Mouse (Mus musculus) limb, embryonic 10.5 days (tissue): ENCODE results near the gene Tigd3. TPM values are rescaled to one million over a fixed set of nuclear protein-coding genes. Genes with fewer than 3 reads are reported as not detected.

Source experiments
- DNase-seq: peaks from one replicate; pipeline ENCODE4 v3.0.0-alpha.2; 2017; ENCODE audit warnings: low spot score
- H3K27ac ChIP-seq: fragments of 300-500 bp; sonication (generic); 2 replicates; pipeline ENCODE4 v1.5.1; 2016; ENCODE audit warnings: mild to moderate bottlenecking
- H3K27me3 ChIP-seq: fragments of 300-500 bp; sonication (generic); 2 replicates; pipeline ENCODE4 v1.6.1; 2016; ENCODE audit warnings: low read depth, mild to moderate bottlenecking; ENCODE audit not compliant: poor library complexity, severe bottlenecking
- H3K36me3 ChIP-seq: fragments of 300-500 bp; sonication (generic); 2 replicates; pipeline ENCODE4 v1.6.1; 2016; ENCODE audit warnings: mild to moderate bottlenecking, moderate library complexity
- H3K4me1 ChIP-seq: fragments of 300-500 bp; sonication (generic); 2 replicates; pipeline ENCODE4 v1.6.1; 2016
- H3K4me3 ChIP-seq: fragments of 300-500 bp; sonication (generic); 2 replicates; pipeline ENCODE4 v1.5.1; 2016; ENCODE audit warnings: mild to moderate bottlenecking, moderate library complexity
- H3K9me3 ChIP-seq: fragments of 300-500 bp; sonication (generic); replicated peaks from 2 replicates; pipeline ENCODE4 v1.6.1; 2016; ENCODE audit warnings: mild to moderate bottlenecking
- WGBS: fragments of 180-500 bp; shearing (Covaris S2); methylation state at CpG from one replicate; pipeline ENCODE4 v1.1.7; 2016; 5-methylcytosine and 5-hydroxymethylcytosine counted together
- polyA plus RNA-seq: library from polyadenylated mRNA; unstranded; fragments of >200 nt; fragmentation: Nextera tagmentation; extraction: Ambion mirVana; gene quantifications from 2 replicates; pipeline ENCODE4 v1.2.1, GENCODE M21; 2016

Tigd3 gene
- polyA plus RNA-seq, 1 experiment from 2014 or later, result 5.9 TPM

DNA sequence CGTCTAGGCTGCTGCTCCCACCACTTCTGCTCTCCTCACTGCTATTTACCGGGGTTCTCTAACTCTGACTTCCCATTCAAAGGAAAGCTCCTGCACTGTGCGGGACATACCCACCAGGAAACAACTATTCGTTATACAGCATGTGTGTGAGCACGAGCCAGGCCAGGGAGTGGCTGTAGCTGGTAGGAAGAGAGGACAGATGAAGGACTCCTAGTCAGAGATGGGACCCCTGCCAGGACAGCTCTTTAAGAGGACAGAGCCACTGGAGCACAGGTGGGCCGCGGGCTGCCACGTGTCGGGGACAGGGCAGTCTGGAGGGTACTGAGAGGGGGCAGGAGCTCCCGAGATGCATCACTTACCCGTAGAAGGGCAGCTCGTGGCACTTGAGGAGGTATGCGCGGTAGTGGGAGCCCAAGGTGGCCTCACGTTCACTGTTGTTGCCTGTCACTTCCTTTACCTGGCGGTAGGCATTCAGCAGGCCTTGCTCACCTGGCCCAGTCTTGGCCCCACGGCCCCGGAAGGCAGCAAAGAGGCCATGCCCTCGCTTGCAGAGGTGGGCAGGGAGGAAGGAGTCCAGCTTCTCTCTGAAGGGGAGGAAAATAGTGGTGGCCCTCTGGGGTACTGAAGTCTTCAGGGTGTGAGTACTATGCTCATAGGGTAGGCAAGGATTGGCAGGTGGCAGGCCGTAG is 29.1 kb downstream of the Tigd3 start:
- H3K4me3 ChIP-seq, result no peak overlapping the region
- H3K27ac ChIP-seq, result no peak overlapping the region
- no peaks in the 10 kb centered on the region for H3K9me3 ChIP-seq
- WGBS, result 93% methylated on average over 20 of the region's 20 CpGs
- H3K27me3 ChIP-seq, result no peaks in the 10 kb centered on the region
- DNase-seq, result no peak
- H3K36me3 ChIP-seq, result peaks cover 100% of the 10 kb centered on the region
- peaks cover under 1% of the 10 kb centered on the region for H3K4me1 ChIP-seq

GRCm38 (mm10) chr19:5863776-5864175 is 30.2 kb downstream of the Tigd3 start:
- no peak for DNase-seq
- no peak overlapping the region for H3K27ac ChIP-seq
- H3K4me1 ChIP-seq, result no peaks in the 10 kb centered on the region
- 91% methylated on average over 5 of the region's 5 CpGs for WGBS
- H3K27me3 ChIP-seq, result no peaks in the 10 kb centered on the region
- peaks cover 100% of the 10 kb centered on the region for H3K36me3 ChIP-seq
- no peak overlapping the region for H3K4me3 ChIP-seq
- no peaks in the 10 kb centered on the region for H3K9me3 ChIP-seq

GRCm38 (mm10) chr19:5862335-5863085 is 31.4 kb downstream of the Tigd3 start:
- 98% methylated on average over 14 of the region's 14 CpGs for WGBS
- H3K9me3 ChIP-seq, result no peaks in the 10 kb centered on the region
- H3K4me1 ChIP-seq, result no peaks in the 10 kb centered on the region
- 0 out of 2 replicates have a peak overlapping the region, but pooled peaks have one; percentile 2 for H3K4me3 ChIP-seq
- H3K36me3 ChIP-seq, result peaks cover 100% of the 10 kb centered on the region
- no peak for DNase-seq
- H3K27ac ChIP-seq, result 0 out of 2 replicates have a peak overlapping the region, but pooled peaks have one; percentile 2
- H3K27me3 ChIP-seq, result no peaks in the 10 kb centered on the region

GRCm38 (mm10) chr19:5856604-5857003 is 37.3 kb downstream of the Tigd3 start:
- no peak for DNase-seq
- 79% methylated on average over 9 of the region's 9 CpGs for WGBS
- no peaks in the 10 kb centered on the region for H3K27me3 ChIP-seq
- H3K27ac ChIP-seq, result no peak overlapping the region
- peaks cover 96% of the 10 kb centered on the region for H3K36me3 ChIP-seq
- no peak overlapping the region for H3K4me3 ChIP-seq
- no peaks in the 10 kb centered on the region for H3K4me1 ChIP-seq
- no peaks in the 10 kb centered on the region for H3K9me3 ChIP-seq

- Histone ChIP-seq H3K4me1 (peaks cover 32% of the 10 kb centered on the region), H3K27ac (no peak overlapping the region), H3K27me3 (no peaks in the 10 kb centered on the region), H3K36me3 (peaks cover 56% of the 10 kb centered on the region), H3K9me3 (no peaks in the 10 kb centered on the region), H3K4me3 (no peak overlapping the region)
- WGBS, result 87% methylated on average over 12 of the region's 12 CpGs
- no peak for DNase-seq
Measured at GRCm38 (mm10) chr19:5852035-5852722, 41.8 kb downstream of the Tigd3 start.

- Histone ChIP-seq H3K36me3 (peaks cover 50% of the 10 kb centered on the region), H3K27me3 (no peaks in the 10 kb centered on the region), H3K4me1 (peaks cover 39% of the 10 kb centered on the region), H3K27ac (no peak overlapping the region), H3K9me3 (no peaks in the 10 kb centered on the region), H3K4me3 (no peak overlapping the region)
- 83% methylated on average over 5 of the region's 5 CpGs for WGBS
- DNase-seq, result no peak
Measured at GRCm38 (mm10) chr19:5851481-5851971, 42.4 kb downstream of the Tigd3 start.

DNA sequence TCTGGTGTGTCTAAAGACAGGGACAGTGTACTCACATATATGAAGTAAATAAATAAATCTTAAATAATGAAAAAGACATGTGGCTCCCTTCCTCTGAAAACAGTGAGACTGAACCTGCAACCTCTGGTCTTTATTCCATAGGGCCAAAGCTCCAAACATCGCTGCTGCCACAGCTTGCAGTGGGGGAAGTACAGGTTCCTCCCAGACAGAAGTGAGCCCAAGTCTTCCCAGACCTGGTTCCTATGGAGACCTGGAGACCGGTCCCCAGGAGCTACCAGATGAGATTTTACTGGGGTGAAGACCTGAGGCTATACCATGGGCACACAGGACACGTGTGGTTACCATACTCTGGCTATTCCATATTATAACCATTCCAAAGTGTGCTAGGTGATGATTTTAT is 43.1 kb downstream of the Tigd3 start:
- no peak for DNase-seq
- 84% methylated on average over 3 of the region's 3 CpGs for WGBS
- no peaks in the 10 kb centered on the region for H3K27me3 ChIP-seq
- H3K27ac ChIP-seq, result no peak overlapping the region
- peaks cover 45% of the 10 kb centered on the region for H3K4me1 ChIP-seq
- H3K4me3 ChIP-seq, result no peak overlapping the region
- H3K36me3 ChIP-seq, result peaks cover 43% of the 10 kb centered on the region
- no peaks in the 10 kb centered on the region for H3K9me3 ChIP-seq

DNA sequence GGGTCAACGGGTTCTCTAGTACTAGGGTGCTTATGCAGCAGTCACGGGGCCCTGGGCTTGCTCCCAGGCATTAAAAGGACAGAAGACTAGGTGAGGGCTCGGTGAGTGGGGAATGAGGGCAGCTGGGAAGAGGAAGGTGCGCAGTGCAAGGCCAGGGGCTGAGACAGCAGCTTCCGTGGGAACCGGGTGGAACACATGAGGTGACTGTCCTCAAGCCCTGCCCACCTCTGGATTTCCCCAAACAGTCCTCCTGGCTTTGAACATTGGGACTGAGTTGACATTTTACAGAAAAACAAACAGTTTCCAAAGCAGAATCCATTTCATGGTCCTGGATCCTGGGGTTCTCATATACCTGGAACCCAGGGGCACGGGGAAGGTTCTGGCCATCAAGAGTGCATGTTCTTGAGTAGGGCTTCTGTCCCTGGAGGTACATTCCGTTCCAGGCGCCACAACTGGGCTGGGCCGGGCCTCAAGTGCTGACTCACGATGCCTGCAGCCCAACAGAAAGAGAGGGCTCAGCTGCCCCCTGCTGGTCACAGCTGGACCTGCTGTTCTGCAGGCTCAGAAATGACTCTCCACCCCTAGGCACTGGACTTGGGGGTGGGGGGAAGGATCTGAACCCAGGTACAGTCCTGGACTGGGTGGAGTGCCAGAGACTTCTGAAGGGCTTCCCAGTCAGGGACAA is 44.0 kb downstream of the Tigd3 start:
- H3K4me1 ChIP-seq, result peaks cover 54% of the 10 kb centered on the region
- peak overlapping the region; percentile 78 for H3K27ac ChIP-seq
- 32% methylated on average over 11 of the region's 11 CpGs for WGBS
- DNase-seq, result peak; percentile 95
- H3K36me3 ChIP-seq, result peaks cover 34% of the 10 kb centered on the region
- no peaks in the 10 kb centered on the region for H3K27me3 ChIP-seq
- no peaks in the 10 kb centered on the region for H3K9me3 ChIP-seq
- H3K4me3 ChIP-seq, result peak overlapping the region; percentile 28; the same call in 1 of the 2 replicates

DNA sequence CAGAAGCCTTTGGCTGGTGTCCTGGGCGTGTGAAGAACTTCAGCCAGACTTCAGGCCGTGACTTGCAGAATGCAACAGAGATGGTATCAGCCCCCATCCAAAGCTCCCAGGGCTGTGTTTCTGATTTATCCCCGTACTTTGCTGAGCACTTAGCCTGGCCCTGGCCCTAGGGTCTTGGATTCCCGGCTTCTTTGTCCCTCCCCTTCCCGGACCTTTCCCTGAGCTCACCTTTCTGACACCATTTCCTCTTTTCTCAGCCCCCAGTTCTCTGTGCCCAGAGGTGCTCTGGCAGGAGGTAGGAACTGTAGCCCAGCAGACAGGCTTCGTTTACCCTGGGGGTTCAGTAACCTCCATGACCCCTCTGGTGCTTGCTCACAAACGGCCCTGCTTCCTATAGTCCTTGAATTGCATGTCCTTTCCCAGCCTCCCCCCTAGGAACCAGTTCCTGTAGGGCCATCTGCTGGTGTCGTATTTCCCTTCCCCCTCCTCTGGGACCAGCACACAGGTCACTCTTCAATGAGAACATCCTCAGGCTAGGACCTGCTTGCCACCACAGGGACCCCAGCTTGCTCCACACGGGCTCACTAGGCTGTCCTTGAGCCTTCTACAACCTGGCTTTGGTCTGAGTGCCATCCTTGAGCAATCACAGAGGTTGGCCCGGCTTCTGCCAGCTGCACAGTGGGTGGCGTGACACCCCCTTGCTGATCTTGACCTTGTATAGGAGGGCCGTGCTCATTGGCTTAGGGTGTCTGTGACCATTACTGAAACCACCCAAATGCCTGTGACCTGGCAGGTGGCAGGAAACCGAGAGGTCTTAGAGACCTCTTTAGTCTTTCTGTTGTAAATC is 44.9 kb downstream of the Tigd3 start:
- Histone ChIP-seq H3K36me3 (peaks cover 27% of the 10 kb centered on the region), H3K9me3 (no peaks in the 10 kb centered on the region), H3K27me3 (no peaks in the 10 kb centered on the region), H3K27ac (peak overlapping the region; percentile 93), H3K4me1 (peaks cover 63% of the 10 kb centered on the region), H3K4me3 (peak overlapping the region; percentile 46)
- peak; percentile 43 for DNase-seq
- WGBS, result 30% methylated on average over 13 of the region's 13 CpGs

GRCm38 (mm10) chr19:5848032-5848825 is 45.7 kb downstream of the Tigd3 start:
- WGBS, result 59% methylated on average over 14 of the region's 14 CpGs
- peak overlapping the region; percentile 46 for H3K4me3 ChIP-seq
- H3K9me3 ChIP-seq, result no peaks in the 10 kb centered on the region
- H3K27me3 ChIP-seq, result no peaks in the 10 kb centered on the region
- peaks cover 72% of the 10 kb centered on the region for H3K4me1 ChIP-seq
- H3K27ac ChIP-seq, result peak overlapping the region; percentile 93
- H3K36me3 ChIP-seq, result peaks cover 21% of the 10 kb centered on the region
- peak; percentile 41 for DNase-seq

- Histone ChIP-seq H3K4me1 (peaks cover 80% of the 10 kb centered on the region), H3K9me3 (no peaks in the 10 kb centered on the region), H3K27ac (peak overlapping the region; percentile 93), H3K36me3 (peaks cover 12% of the 10 kb centered on the region), H3K27me3 (no peaks in the 10 kb centered on the region), H3K4me3 (peak overlapping the region; percentile 46)
- WGBS, result 38% methylated on average over 4 of the region's 4 CpGs
- DNase-seq, result peak; percentile 43
Measured at GRCm38 (mm10) chr19:5847306-5847796, 46.6 kb downstream of the Tigd3 start.
